Mouse (Mus musculus): ENCODE data around the gene Tmem151b. TPM values are rescaled to one million over a fixed set of nuclear protein-coding genes. Genes with fewer than 3 reads are reported as not detected.
A peak's percentile ranks its signal among the peaks of the same experiment; 100 is the strongest.

Tmem151b gene
- polyA plus RNA-seq, 1 experiment: not detected

GRCm38 (mm10) chr17:45593479-45593878 lies 44.0 kb upstream of the Tmem151b start:
- peak overlapping the region; percentile 100 for H3K4me3 ChIP-seq (replicated peaks)
- peaks cover 58% of the 10 kb centered on the region for H3K36me3 ChIP-seq (ENCODE audit: control insufficient read depth)
- H3K27me3 ChIP-seq (ENCODE audit: control insufficient read depth): no peaks in the 10 kb centered on the region; the same call in 1 of the 2 replicates
- H3K4me1 ChIP-seq (ENCODE audit: control insufficient read depth): peaks cover 95% of the 10 kb centered on the region
- peaks cover 4% of the 10 kb centered on the region; the same call in 1 of the 2 replicates for H3K9me3 ChIP-seq (ENCODE audit: control insufficient read depth, low read length)
- TF ChIP-seq TAL1 (IDR thresholded peaks at IDR 0.05; ENCODE audit: low read length): peak; percentile 83
- TF ChIP-seq GATA1 (IDR thresholded peaks at IDR 0.05; ENCODE audit: low read length): peak; percentile 92

- Histone ChIP-seq H3K36me3 (ENCODE audit: control insufficient read depth) (peaks cover 64% of the 10 kb centered on the region), H3K4me3 (replicated peaks) (peak overlapping the region; percentile 100), H3K9me3 (ENCODE audit: control insufficient read depth, low read length) (peaks cover 6% of the 10 kb centered on the region; the same call in 1 of the 2 replicates), H3K4me1 (ENCODE audit: control insufficient read depth) (peaks cover 90% of the 10 kb centered on the region), H3K27me3 (ENCODE audit: control insufficient read depth) (no peaks in the 10 kb centered on the region; the same call in 1 of the 2 replicates)
- TF ChIP-seq TAL1 (IDR thresholded peaks at IDR 0.05; ENCODE audit: low read length): no peak
- TF ChIP-seq GATA1 (IDR thresholded peaks at IDR 0.05; ENCODE audit: low read length): no peak
Observed at GRCm38 (mm10) chr17:45592606-45593431, 43.3 kb upstream of the Tmem151b start.

GRCm38 (mm10) chr17:45591701-45592605 lies 42.5 kb upstream of the Tmem151b start:
- H3K36me3 ChIP-seq (ENCODE audit: control insufficient read depth): peaks cover 73% of the 10 kb centered on the region
- peaks cover 87% of the 10 kb centered on the region for H3K4me1 ChIP-seq (ENCODE audit: control insufficient read depth)
- TF ChIP-seq GATA1 (IDR thresholded peaks at IDR 0.05; ENCODE audit: low read length) (no peak), TAL1 (IDR thresholded peaks at IDR 0.05; ENCODE audit: low read length) (no peak)
- H3K4me3 ChIP-seq (replicated peaks): peak overlapping the region; percentile 100
- no peaks in the 10 kb centered on the region; the same call in 1 of the 2 replicates for H3K27me3 ChIP-seq (ENCODE audit: control insufficient read depth)
- peaks cover 9% of the 10 kb centered on the region for H3K9me3 ChIP-seq (ENCODE audit: control insufficient read depth, low read length)

- no peaks in the 10 kb centered on the region; the same call in 1 of the 2 replicates for H3K27me3 ChIP-seq (ENCODE audit: control insufficient read depth)
- peaks cover 16% of the 10 kb centered on the region for H3K9me3 ChIP-seq (ENCODE audit: control insufficient read depth, low read length)
- TF ChIP-seq GATA1 (IDR thresholded peaks at IDR 0.05; ENCODE audit: low read length): no peak
- peaks cover 85% of the 10 kb centered on the region for H3K4me1 ChIP-seq (ENCODE audit: control insufficient read depth)
- peak overlapping the region; percentile 16 for H3K4me3 ChIP-seq (replicated peaks)
- H3K36me3 ChIP-seq (ENCODE audit: control insufficient read depth): peaks cover 89% of the 10 kb centered on the region
Observed at GRCm38 (mm10) chr17:45590410-45590809, 40.9 kb upstream of the Tmem151b start.

GRCm38 (mm10) chr17:45589844-45590243 lies 40.4 kb upstream of the Tmem151b start:
- Histone ChIP-seq H3K9me3 (ENCODE audit: control insufficient read depth, low read length) (peaks cover 16% of the 10 kb centered on the region), H3K4me3 (replicated peaks) (peak overlapping the region; percentile 1), H3K4me1 (ENCODE audit: control insufficient read depth) (peaks cover 85% of the 10 kb centered on the region), H3K27me3 (ENCODE audit: control insufficient read depth) (no peaks in the 10 kb centered on the region; the same call in 1 of the 2 replicates), H3K36me3 (ENCODE audit: control insufficient read depth) (peaks cover 94% of the 10 kb centered on the region)
- TF ChIP-seq GATA1 (IDR thresholded peaks at IDR 0.05; ENCODE audit: low read length): no peak
- no peak for TF ChIP-seq TAL1 (IDR thresholded peaks at IDR 0.05; ENCODE audit: low read length)

- Histone ChIP-seq H3K27me3 (ENCODE audit: control insufficient read depth) (no peaks in the 10 kb centered on the region; the same call in 1 of the 2 replicates), H3K4me3 (replicated peaks) (no peak overlapping the region), H3K36me3 (ENCODE audit: control insufficient read depth) (peaks cover 96% of the 10 kb centered on the region), H3K4me1 (ENCODE audit: control insufficient read depth) (peaks cover 86% of the 10 kb centered on the region), H3K9me3 (ENCODE audit: control insufficient read depth, low read length) (peaks cover 16% of the 10 kb centered on the region)
- TF ChIP-seq TAL1 (IDR thresholded peaks at IDR 0.05; ENCODE audit: low read length) (no peak), GATA1 (IDR thresholded peaks at IDR 0.05; ENCODE audit: low read length) (no peak)
Observed at GRCm38 (mm10) chr17:45589236-45589635, 39.8 kb upstream of the Tmem151b start.

- H3K9me3 ChIP-seq (ENCODE audit: control insufficient read depth, low read length): peaks cover 16% of the 10 kb centered on the region
- peaks cover 99% of the 10 kb centered on the region for H3K36me3 ChIP-seq (ENCODE audit: control insufficient read depth)
- TF ChIP-seq GATA1 (IDR thresholded peaks at IDR 0.05; ENCODE audit: low read length): no peak
- no peak for TF ChIP-seq TAL1 (IDR thresholded peaks at IDR 0.05; ENCODE audit: low read length)
- H3K4me3 ChIP-seq (replicated peaks): no peak overlapping the region
- no peaks in the 10 kb centered on the region; the same call in 1 of the 2 replicates for H3K27me3 ChIP-seq (ENCODE audit: control insufficient read depth)
- H3K4me1 ChIP-seq (ENCODE audit: control insufficient read depth): peaks cover 87% of the 10 kb centered on the region
Observed at GRCm38 (mm10) chr17:45588370-45588769, 38.9 kb upstream of the Tmem151b start.

GRCm38 (mm10) chr17:45586449-45586837 lies 37.0 kb upstream of the Tmem151b start:
- TF ChIP-seq GATA1 (IDR thresholded peaks at IDR 0.05; ENCODE audit: low read length) (no peak), TAL1 (IDR thresholded peaks at IDR 0.05; ENCODE audit: low read length) (no peak)
- Histone ChIP-seq H3K4me1 (ENCODE audit: control insufficient read depth) (peaks cover 87% of the 10 kb centered on the region), H3K4me3 (replicated peaks) (no peak overlapping the region), H3K9me3 (ENCODE audit: control insufficient read depth, low read length) (peaks cover 16% of the 10 kb centered on the region), H3K36me3 (ENCODE audit: control insufficient read depth) (peaks cover 87% of the 10 kb centered on the region), H3K27me3 (ENCODE audit: control insufficient read depth) (no peaks in the 10 kb centered on the region; the same call in 1 of the 2 replicates)

Measured in erythroblast, embryonic 14.5 days (primary cell).